ENCODE assay signal across 20 mouse cellular contexts in the genomic region with DNA sequence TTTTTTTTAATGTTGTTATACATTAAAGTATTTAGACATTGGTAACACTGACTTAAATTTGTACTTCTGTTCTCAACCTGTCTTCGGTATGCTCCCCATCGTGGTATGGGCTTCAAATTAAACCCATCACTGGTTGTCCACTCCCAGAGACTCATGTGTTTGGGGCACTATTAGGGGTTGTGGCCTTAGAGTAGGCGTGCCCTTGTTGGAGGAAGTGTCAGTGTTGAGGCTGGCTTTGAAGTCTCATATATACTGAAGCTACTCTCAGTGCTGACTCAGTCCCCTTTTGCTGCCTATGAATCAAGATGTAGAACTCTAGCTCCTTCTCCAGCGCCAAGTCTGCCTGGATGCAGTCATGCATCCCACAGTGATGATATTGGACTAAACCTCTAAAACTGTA. TPM values are rescaled to one million over a fixed set of nuclear protein-coding genes. Genes with fewer than 3 reads are reported as not detected.
DNase-seq lines count a peak whose midpoint lies in the region; ATAC-seq lines count a peak whose summit lies in the region.
"Had no signal": no experiment of that assay in that cellular context is flagged by ENCODE, and none has a peak within 500 bp of the region (broad histone marks: within the 10 kb centered on the region; RNA-seq: fewer than 3 reads in every experiment).

No protein-coding gene starts in this region.

- H3K4me2 ChIP-seq in midbrain, embryonic 16.5 days (ENCODE audit: low read length), result no peak overlapping the region
- no peak overlapping the region for H3K4me2 ChIP-seq in liver, embryonic 16.5 days (ENCODE audit: low read depth, low read length)
- H3K4me2 ChIP-seq: heart, embryonic 11.5 days; hindbrain, embryonic 12.5 days; hindbrain, embryonic 15.5 days had no signal

- intact Hi-C loops in left cerebral cortex, postnatal 4 days (cut with DNase I), result loop anchor here (10.0 kb wide), 1 partner anchor 346 kb away; no protein-coding TSS in a partner anchor

- no peaks in the 10 kb centered on the region for H3K27me3 ChIP-seq in midbrain, embryonic 16.5 days (ENCODE audit: control insufficient read depth, insufficient read depth, low read depth, low read length)
- H3K27me3 ChIP-seq in midbrain, embryonic 10.5 days (ENCODE audit: low read depth, poor library complexity, severe bottlenecking), result no peaks in the 10 kb centered on the region
- H3K27me3 ChIP-seq in liver, embryonic 16.5 days (ENCODE audit: control insufficient read depth, insufficient read depth, low read depth, low read length), result no peaks in the 10 kb centered on the region
- H3K27me3 ChIP-seq: hindbrain, embryonic 12.5 days; hindbrain, embryonic 15.5 days; Patski had no signal

- H3K4me3 ChIP-seq in midbrain, embryonic 16.5 days (ENCODE audit: low read depth, low read length), result no peak overlapping the region
- H3K4me3 ChIP-seq in midbrain, embryonic 10.5 days, result no peak overlapping the region
- no peak overlapping the region for H3K4me3 ChIP-seq in liver, embryonic 16.5 days (ENCODE audit: low read depth, low read length)
- H3K4me3 ChIP-seq: gastrocnemius, adult 2 months; hindbrain, embryonic 12.5 days; hindbrain, embryonic 15.5 days had no signal

- no peaks in the 10 kb centered on the region for H3K9me3 ChIP-seq in midbrain, embryonic 16.5 days (replicated peaks; ENCODE audit: control insufficient read depth, low read length, poor library complexity, severe bottlenecking)
- H3K9me3 ChIP-seq in midbrain, embryonic 10.5 days (replicated peaks), result no peaks in the 10 kb centered on the region
- H3K9me3 ChIP-seq in liver, embryonic 16.5 days (replicated peaks; ENCODE audit: control insufficient read depth, low read length), result no peaks in the 10 kb centered on the region
- H3K9me3 ChIP-seq: hindbrain, embryonic 12.5 days; hindbrain, embryonic 15.5 days had no signal

- H3K4me1 ChIP-seq in midbrain, embryonic 16.5 days (ENCODE audit: control insufficient read depth, insufficient read depth, low read length), result no peaks in the 10 kb centered on the region
- H3K4me1 ChIP-seq in midbrain, embryonic 10.5 days, result no peaks in the 10 kb centered on the region
- H3K4me1 ChIP-seq in liver, embryonic 16.5 days (ENCODE audit: control insufficient read depth, low read depth, low read length), result peaks cover 19% of the 10 kb centered on the region
- H3K4me1 ChIP-seq: hindbrain, embryonic 12.5 days; hindbrain, embryonic 15.5 days had no signal

- H3K27ac ChIP-seq in midbrain, embryonic 16.5 days (ENCODE audit: low read length), result no peak overlapping the region
- H3K27ac ChIP-seq in midbrain, embryonic 10.5 days (replicated peaks), result no peak overlapping the region
- no peak overlapping the region for H3K27ac ChIP-seq in liver, embryonic 16.5 days (ENCODE audit: low read length)
- H3K27ac ChIP-seq: gastrocnemius, adult 2 months; hindbrain, embryonic 12.5 days; hindbrain, embryonic 15.5 days had no signal

- ATAC-seq in midbrain, embryonic 16.5 days, result 0 out of 2 replicates have a peak, but pooled peaks have one; percentile 14
- ATAC-seq in liver, embryonic 16.5 days (ENCODE audit: low read depth), result peak; percentile 60
- ATAC-seq: forebrain, embryonic 14.5 days; forebrain, postnatal 0 days; Patski had no signal

- no peak overlapping the region for H3K9ac ChIP-seq in midbrain, embryonic 16.5 days (ENCODE audit: low read depth, low read length)
- H3K9ac ChIP-seq in liver, embryonic 16.5 days (ENCODE audit: low read depth, low read length), result no peak overlapping the region
- H3K9ac ChIP-seq: forebrain, postnatal 0 days; hindbrain, embryonic 12.5 days; hindbrain, embryonic 15.5 days had no signal

- 96% methylated on average over 4 of the region's 4 CpGs for WGBS in midbrain, embryonic 16.5 days
- WGBS in midbrain, embryonic 10.5 days, result 95% methylated on average over 4 of the region's 4 CpGs
- 87% methylated on average over 4 of the region's 4 CpGs for WGBS in liver, embryonic 16.5 days (ENCODE audit: insufficient replicate concordance)

- H3K36me3 ChIP-seq in midbrain, embryonic 16.5 days (ENCODE audit: control insufficient read depth, insufficient read depth, low read length), result no peaks in the 10 kb centered on the region
- H3K36me3 ChIP-seq in midbrain, embryonic 10.5 days, result no peaks in the 10 kb centered on the region
- no peaks in the 10 kb centered on the region for H3K36me3 ChIP-seq in liver, embryonic 16.5 days (ENCODE audit: control insufficient read depth, insufficient read depth)
- H3K36me3 ChIP-seq: hindbrain, embryonic 12.5 days; hindbrain, embryonic 15.5 days had no signal

- DNase-seq in midbrain, embryonic 10.5 days (ENCODE audit: low spot score), result no peak
- peak; percentile 20 for DNase-seq in induced T-regulatory cell, adult 2 months (ENCODE audit: low read depth)
- DNase-seq in left cerebral cortex, postnatal 4 days, result no peak
- no peak for DNase-seq in thymus, postnatal 25 days
- DNase-seq: adrenal gland, postnatal 10 days; adrenal gland, postnatal 36 days; cerebellum, adult 18-20 months; cerebellum, adult 9-10 months; cerebellum, postnatal 14 days; forebrain, postnatal 0 days; gastrocnemius, adult 2 months; gastrocnemius, postnatal 14 days; heart, adult 11 months had no signal

RNA-seq across cellular contexts. Expression of a gene that starts 16.1 kb away (rescaled TPM):
- 31.9 and 39.5 TPM in 2 replicates for polyA plus RNA-seq in midbrain, embryonic 16.5 days (2015; fragmentation: Nextera tagmentation; extraction: Ambion mirVana)
- 185 and 208 TPM in 2 replicates for polyA plus RNA-seq in midbrain, embryonic 10.5 days (2016; fragmentation: Nextera tagmentation; extraction: Ambion mirVana)
- 143 and 145 TPM in 2 replicates for polyA plus RNA-seq in liver, embryonic 16.5 days (2015; fragmentation: Nextera tagmentation; extraction: Ambion mirVana)
- total RNA-seq in left cerebral cortex, postnatal 4 days (2021), result 10 to 100 TPM; 13.9 to 17.1 TPM

RNA-seq across cellular contexts. Expression of a gene that starts 56.1 kb away (rescaled TPM):
- polyA plus RNA-seq in midbrain, embryonic 16.5 days (2015; fragmentation: Nextera tagmentation; extraction: Ambion mirVana), result 23.4 and 30.3 TPM in 2 replicates
- polyA plus RNA-seq in midbrain, embryonic 10.5 days (2016; fragmentation: Nextera tagmentation; extraction: Ambion mirVana), result 180 and 183 TPM in 2 replicates
- polyA plus RNA-seq in liver, embryonic 16.5 days (2015; fragmentation: Nextera tagmentation; extraction: Ambion mirVana), result 124 and 131 TPM in 2 replicates
- total RNA-seq in left cerebral cortex, postnatal 4 days (2021), result 10 to 100 TPM; 17.9 to 18.2 TPM

RNA-seq across cellular contexts. Expression of a gene that starts 56.3 kb away (rescaled TPM):
- 7.2 and 8.6 TPM in 2 replicates for polyA plus RNA-seq in midbrain, embryonic 16.5 days (2015; fragmentation: Nextera tagmentation; extraction: Ambion mirVana)
- 19.8 and 20.7 TPM in 2 replicates for polyA plus RNA-seq in midbrain, embryonic 10.5 days (2016; fragmentation: Nextera tagmentation; extraction: Ambion mirVana)
- 6.6 and 7.4 TPM in 2 replicates for polyA plus RNA-seq in liver, embryonic 16.5 days (2015; fragmentation: Nextera tagmentation; extraction: Ambion mirVana)
- total RNA-seq in left cerebral cortex, postnatal 4 days (2021), result 10 to 100 TPM in 1 of 2 experiments, 1 to 10 TPM in 1; 9.3 to 10.4 TPM
